Mouse (Mus musculus) stomach, postnatal 0 days (tissue): ENCODE measurements around the gene Lrrc25. TPM values are rescaled to one million over a fixed set of nuclear protein-coding genes. Genes with fewer than 3 reads are reported as not detected.

Experiments used
- ATAC-seq: fragments of 200-750 bp; cut with Nextera tagmentation; 2 replicates; pipeline ENCODE4 v1.8.0; 2017; ENCODE audit not compliant: low FRiP score, low TSS enrichment
- DNase-seq: peaks from one replicate; pipeline ENCODE4 v3.0.0-alpha.2; 2016; ENCODE audit warnings: low spot score
- H3K27ac ChIP-seq: fragments of 300-500 bp; sonication (generic); replicated peaks from 2 replicates; pipeline ENCODE4 v1.5.1; 2014; ENCODE audit warnings: mild to moderate bottlenecking, control low read depth
- H3K27me3 ChIP-seq: fragments of 300-500 bp; sonication (generic); 2 replicates; pipeline ENCODE4 v1.6.1; 2014; ENCODE audit warnings: low read length; ENCODE audit not compliant: control insufficient read depth, insufficient read depth
- H3K36me3 ChIP-seq: fragments of 300-500 bp; sonication (generic); 2 replicates; pipeline ENCODE4 v1.6.1; 2014; ENCODE audit warnings: low read length, mixed read lengths; ENCODE audit not compliant: control insufficient read depth, insufficient read depth
- H3K4me1 ChIP-seq: fragments of 300-500 bp; sonication (generic); replicated peaks from 2 replicates; pipeline ENCODE4 v1.6.1; 2014; ENCODE audit warnings: antibody characterized with exemption; ENCODE audit not compliant: control insufficient read depth, insufficient read depth
- H3K4me2 ChIP-seq: fragments of 300-500 bp; sonication (generic); replicated peaks from 2 replicates; pipeline ENCODE4 v1.6.1; 2014; ENCODE audit warnings: low read depth, mild to moderate bottlenecking, control low read depth, moderate library complexity
- H3K4me3 ChIP-seq: fragments of 300-500 bp; sonication (generic); 2 replicates; pipeline ENCODE4 v1.5.1; 2014; ENCODE audit warnings: low read depth, low read length, control low read depth
- H3K9ac ChIP-seq: fragments of 300-500 bp; sonication (generic); 2 replicates; pipeline ENCODE4 v1.6.1; 2014; ENCODE audit warnings: mild to moderate bottlenecking, low read length, control low read depth, mixed read lengths
- H3K9me3 ChIP-seq: fragments of 300-500 bp; sonication (generic); 2 replicates; pipeline ENCODE4 v1.6.1; 2016; ENCODE audit warnings: low read length; ENCODE audit not compliant: control insufficient read depth
- CTCF ChIP-seq: IDR thresholded peaks from 2 replicates; pipeline ENCODE4 v1.5.1; 2016; ENCODE audit warnings: antibody characterized with exemption, low read depth, mild to moderate bottlenecking, moderate library complexity
- EP300 ChIP-seq: optimal IDR thresholded peaks from 2 replicates; pipeline ENCODE3; 2016; ENCODE audit warnings: antibody characterized with exemption
- WGBS: fragments of 180-500 bp; shearing (Covaris S2); extraction: QIAGEN DNeasy Blood & Tissue Kit; methylation state at CpG from one replicate; pipeline ENCODE4 v1.1.7; 2014; 5-methylcytosine and 5-hydroxymethylcytosine counted together
- polyA plus RNA-seq: library from polyadenylated mRNA; unstranded; fragments of >200 nt; fragmentation: Nextera tagmentation; extraction: Ambion mirVana; gene quantifications from 2 replicates; pipeline ENCODE4 v1.2.1, GENCODE M21; 2015

Lrrc25 gene
- polyA plus RNA-seq, 1 experiment from 2014 or later, result 2.3 TPM

DNA sequence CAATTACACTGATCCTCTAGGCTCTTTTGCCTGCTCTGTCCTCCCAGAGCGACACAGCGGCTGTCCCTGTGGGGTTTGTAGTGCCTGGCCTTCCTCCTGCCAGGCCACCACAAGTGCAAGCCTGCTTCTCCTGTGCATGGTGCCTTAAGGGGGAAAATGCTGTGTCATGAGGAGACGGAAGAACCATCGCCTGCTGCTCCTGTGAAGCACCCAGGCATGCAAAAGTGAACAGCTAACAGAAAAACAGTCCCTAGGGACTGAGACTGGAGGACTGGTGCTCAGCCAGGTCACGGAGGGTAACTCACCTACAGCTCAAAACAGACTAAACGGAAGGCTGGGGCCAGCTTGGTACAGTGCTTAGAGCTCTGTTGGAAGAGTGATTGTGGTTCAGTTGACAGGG, 19.6 kb downstream of the Lrrc25 start:
- H3K4me1 ChIP-seq, result 0 out of 2 replicates have a peak, but pooled peaks cover 3% of the 10 kb centered on the region
- WGBS, result 71% methylated on average over 6 of the region's 6 CpGs
- H3K9me3 ChIP-seq, result no peaks in the 10 kb centered on the region
- TF ChIP-seq EP300, result no peak
- no peak for TF ChIP-seq CTCF
- no peak overlapping the region for H3K9ac ChIP-seq
- no peaks in the 10 kb centered on the region for H3K27me3 ChIP-seq
- DNase-seq (no peak), ATAC-seq (no peak)
- no peaks in the 10 kb centered on the region for H3K36me3 ChIP-seq
- H3K4me3 ChIP-seq, result no peak overlapping the region
- no peak overlapping the region for H3K4me2 ChIP-seq
- no peak overlapping the region for H3K27ac ChIP-seq

DNA sequence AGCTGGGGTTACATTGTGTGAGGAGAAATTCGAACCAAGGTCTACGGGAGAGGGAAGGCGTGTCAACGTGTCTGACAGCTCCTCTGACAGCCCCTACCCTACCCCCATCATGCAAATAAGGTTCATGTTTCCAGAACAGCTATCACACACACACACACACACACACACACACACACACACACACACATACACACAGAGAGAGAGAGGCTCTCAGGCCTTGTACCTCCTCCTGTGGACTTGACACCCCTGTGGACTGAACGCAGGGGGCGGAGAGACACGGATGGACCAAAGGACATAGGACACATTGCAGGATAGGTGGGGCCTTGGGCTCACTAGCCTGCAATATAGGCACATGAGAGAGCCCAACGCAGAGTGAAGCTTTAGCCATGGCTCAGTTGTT, 20.9 kb downstream of the Lrrc25 start:
- H3K9ac ChIP-seq, result no peak overlapping the region
- DNase-seq (no peak), ATAC-seq (no peak)
- H3K27ac ChIP-seq, result no peak overlapping the region
- no peak overlapping the region for H3K4me2 ChIP-seq
- H3K9me3 ChIP-seq, result no peaks in the 10 kb centered on the region
- H3K4me3 ChIP-seq, result no peak overlapping the region
- H3K4me1 ChIP-seq, result 0 out of 2 replicates have a peak, but pooled peaks cover 3% of the 10 kb centered on the region
- 62% methylated on average over 8 of the region's 8 CpGs for WGBS
- no peaks in the 10 kb centered on the region for H3K27me3 ChIP-seq
- TF ChIP-seq CTCF (no peak), EP300 (no peak)
- no peaks in the 10 kb centered on the region for H3K36me3 ChIP-seq

DNA sequence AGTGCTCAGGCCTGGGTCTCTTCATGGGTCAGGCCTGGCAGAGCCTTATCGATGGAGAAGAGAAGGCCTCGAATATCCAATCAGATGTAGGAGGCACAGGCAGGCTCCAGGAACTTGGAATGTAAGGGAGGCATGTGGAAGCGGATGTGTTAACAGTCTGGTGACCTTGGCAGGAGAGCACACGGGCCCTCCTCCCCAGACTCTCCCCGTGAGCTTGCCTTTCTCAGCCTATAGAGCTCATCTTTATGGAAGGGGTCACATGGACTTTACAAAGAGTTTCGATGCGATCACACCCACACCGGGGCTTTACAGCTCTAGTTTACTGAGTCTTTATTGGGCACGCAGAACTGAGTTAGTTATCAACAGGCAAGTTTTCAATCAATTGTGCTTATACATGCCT, 22.8 kb downstream of the Lrrc25 start:
- no peak for DNase-seq
- Histone ChIP-seq H3K27me3 (no peaks in the 10 kb centered on the region), H3K4me1 (0 out of 2 replicates have a peak, but pooled peaks cover 3% of the 10 kb centered on the region), H3K36me3 (no peaks in the 10 kb centered on the region), H3K4me2 (no peak overlapping the region), H3K9ac (no peak overlapping the region), H3K27ac (no peak overlapping the region), H3K9me3 (no peaks in the 10 kb centered on the region), H3K4me3 (no peak overlapping the region)
- ATAC-seq, result no peak
- TF ChIP-seq EP300, result no peak
- TF ChIP-seq CTCF, result no peak
- WGBS, result 62% methylated on average over 9 of the region's 9 CpGs

DNA sequence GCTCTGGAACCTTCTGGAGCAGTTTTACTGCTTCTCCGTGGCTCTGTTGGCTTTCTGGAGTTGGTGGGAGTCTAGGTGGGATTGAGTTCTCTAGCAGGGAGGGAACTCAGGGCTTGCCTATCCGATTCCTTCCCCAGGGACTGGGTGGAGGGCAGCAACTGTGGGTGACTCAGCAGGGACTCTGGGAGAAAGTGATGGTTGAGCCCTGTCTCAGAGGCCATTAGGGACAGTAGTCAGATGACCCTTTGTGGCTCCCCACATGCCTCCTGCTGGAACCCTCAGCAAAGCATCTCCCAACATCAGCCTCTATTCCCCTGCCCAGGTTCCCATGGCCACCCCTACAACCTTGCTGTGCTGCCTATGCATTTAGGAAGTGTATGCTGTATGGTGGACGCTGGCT, 27.1 kb downstream of the Lrrc25 start:
- no peak overlapping the region for H3K9ac ChIP-seq
- no peaks in the 10 kb centered on the region for H3K9me3 ChIP-seq
- H3K27me3 ChIP-seq, result no peaks in the 10 kb centered on the region
- H3K4me3 ChIP-seq, result no peak overlapping the region
- DNase-seq (no peak), ATAC-seq (no peak)
- H3K27ac ChIP-seq, result no peak overlapping the region
- H3K4me2 ChIP-seq, result no peak overlapping the region
- no peaks in the 10 kb centered on the region for H3K4me1 ChIP-seq
- TF ChIP-seq EP300, result no peak
- no peak for TF ChIP-seq CTCF
- no peaks in the 10 kb centered on the region for H3K36me3 ChIP-seq
- 68% methylated on average over 3 of the region's 3 CpGs for WGBS

DNA sequence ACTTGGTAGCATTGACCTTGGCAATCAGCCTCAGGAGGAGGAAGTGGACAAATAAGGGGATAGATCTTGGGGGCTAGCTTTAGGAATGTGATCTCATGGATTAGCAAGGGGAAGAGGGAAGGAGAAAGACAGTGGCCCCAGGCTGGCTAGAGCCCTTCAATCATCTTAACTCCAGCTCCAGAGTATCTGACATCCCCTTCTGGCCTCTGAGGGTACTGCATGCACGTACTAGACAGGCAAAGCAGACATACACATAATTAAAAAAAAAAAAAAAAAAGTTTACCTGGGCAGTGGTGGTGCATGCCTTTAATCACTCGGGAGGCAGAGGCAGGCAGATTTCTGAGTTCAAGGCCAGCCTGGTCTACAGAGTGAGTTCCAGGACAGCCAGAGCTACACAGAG, 28.1 kb downstream of the Lrrc25 start:
- DNase-seq (no peak), ATAC-seq (no peak)
- Histone ChIP-seq H3K27me3 (no peaks in the 10 kb centered on the region), H3K9ac (no peak overlapping the region), H3K27ac (no peak overlapping the region), H3K9me3 (no peaks in the 10 kb centered on the region), H3K4me3 (no peak overlapping the region), H3K4me1 (peaks cover 5% of the 10 kb centered on the region; the same call in 1 of the 2 replicates), H3K4me2 (no peak overlapping the region), H3K36me3 (no peaks in the 10 kb centered on the region)
- TF ChIP-seq CTCF (peak; percentile 51), EP300 (no peak)
- WGBS, result 74% methylated on average over 2 of the region's 2 CpGs

DNA sequence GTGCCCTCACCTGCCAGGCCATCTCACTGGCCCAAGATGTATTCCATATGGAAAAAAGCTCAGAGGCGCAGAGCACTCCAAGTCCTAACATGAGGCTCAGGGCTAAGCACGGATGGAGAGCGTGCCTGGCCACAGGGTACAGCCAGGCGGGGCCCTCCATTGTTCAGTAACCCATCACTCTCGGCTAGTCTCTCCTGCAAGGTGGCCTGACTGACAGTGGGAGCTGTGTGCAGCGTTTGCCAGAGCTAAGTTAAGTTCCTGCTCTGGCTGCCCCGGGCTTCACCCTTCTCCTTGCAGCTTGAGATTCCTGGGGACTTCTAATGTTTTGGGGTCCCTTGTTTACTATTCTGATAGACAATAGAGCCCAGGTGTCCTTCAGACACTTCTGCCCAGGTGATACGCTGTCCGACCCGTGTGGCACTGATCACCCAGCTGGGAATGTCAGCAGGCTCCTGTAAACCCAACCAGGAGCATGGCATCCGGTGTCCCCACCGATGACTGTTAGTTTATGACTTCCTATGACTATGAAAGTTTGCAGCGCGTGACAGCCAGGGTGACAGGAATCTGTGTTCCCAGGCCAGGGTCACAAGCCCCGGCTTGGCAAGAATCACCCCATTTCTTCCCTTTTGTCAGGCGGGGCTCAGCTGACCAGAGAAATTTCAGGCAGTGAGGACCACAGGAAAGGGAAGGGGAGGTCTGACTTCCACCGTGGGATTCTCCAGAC, 29.7 kb downstream of the Lrrc25 start:
- Histone ChIP-seq H3K9me3 (no peaks in the 10 kb centered on the region), H3K4me3 (no peak overlapping the region), H3K4me1 (peaks cover 8% of the 10 kb centered on the region; the same call in 1 of the 2 replicates), H3K9ac (no peak overlapping the region), H3K27me3 (no peaks in the 10 kb centered on the region), H3K4me2 (no peak overlapping the region), H3K36me3 (peaks cover 4% of the 10 kb centered on the region; the same call in 1 of the 2 replicates), H3K27ac (0 out of 2 replicates have a peak overlapping the region, but pooled peaks have one; percentile 18)
- no peak for ATAC-seq
- DNase-seq, result no peak
- WGBS, result 46% methylated on average over 17 of the region's 17 CpGs
- TF ChIP-seq EP300, result no peak
- no peak for TF ChIP-seq CTCF
